Mouse (Mus musculus) mouse trophoblast stem cell (cell line): Measurements from ENCODE around the gene Prelid1.

ENCODE experiments used
- in situ Hi-C, 2 experiments: fragments of 300-500 bp; cut with MseI, MboI; formaldehyde crosslinking; loops; 2 replicates in 1 of 2; 3 replicates in 1 of 2; pipeline ENCODE4 v1.15.1; 2025

The Prelid1 gene

DNA sequence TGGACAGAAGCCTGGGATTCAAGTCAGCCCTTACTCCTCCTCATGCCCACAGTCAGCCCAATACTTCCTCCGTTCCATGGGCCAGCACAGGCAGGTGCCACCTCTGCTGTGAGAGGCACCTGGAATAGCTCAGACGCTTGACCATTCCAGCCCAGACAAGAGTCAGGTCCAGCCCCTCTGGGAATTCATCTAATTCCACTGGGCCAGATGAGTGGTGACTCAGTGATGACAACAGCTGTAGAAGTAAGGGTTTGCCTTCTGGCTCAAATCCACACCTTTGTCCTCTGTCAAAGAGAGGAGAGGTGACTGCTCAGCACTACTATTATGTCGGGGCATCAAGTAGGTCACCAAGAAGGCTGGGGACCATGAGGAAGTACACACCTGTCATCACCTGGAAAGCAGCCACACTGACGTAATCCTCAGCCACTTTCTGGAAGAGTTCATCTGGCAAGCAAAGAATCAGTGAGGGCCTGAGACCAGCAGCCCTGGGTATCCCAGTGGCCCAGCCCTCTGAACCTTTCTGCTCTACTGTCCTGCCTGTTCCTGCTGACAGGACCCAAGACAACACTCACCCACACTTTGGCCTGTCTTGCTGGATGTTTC is at the start of gene Prelid1:
Gene Prelid1 (plus strand): TSS at position 570 of the 603 bp plus-strand sequence.
- in situ Hi-C loops = no loop called here

DNA sequence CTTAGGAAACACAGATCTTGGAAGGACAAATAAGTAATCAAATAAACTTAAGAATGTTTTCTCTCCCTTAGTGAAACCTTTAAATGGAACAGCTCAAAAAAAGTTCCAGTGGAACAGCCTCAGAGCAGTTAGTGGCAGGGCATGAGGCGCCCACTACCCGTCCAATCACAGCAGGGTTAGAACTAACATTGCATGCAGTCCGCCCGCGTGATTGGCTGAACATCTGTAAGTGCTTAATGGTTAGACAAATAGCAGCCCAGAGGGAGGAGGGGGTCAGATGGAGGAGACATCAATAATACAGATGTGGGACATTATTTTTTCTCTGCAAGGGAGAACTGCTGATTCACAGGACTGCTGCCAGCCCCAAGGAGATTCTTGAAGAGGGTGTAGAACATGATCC is 43.1 kb upstream of the Prelid1 start:
- in situ Hi-C loops = no loop called here

DNA sequence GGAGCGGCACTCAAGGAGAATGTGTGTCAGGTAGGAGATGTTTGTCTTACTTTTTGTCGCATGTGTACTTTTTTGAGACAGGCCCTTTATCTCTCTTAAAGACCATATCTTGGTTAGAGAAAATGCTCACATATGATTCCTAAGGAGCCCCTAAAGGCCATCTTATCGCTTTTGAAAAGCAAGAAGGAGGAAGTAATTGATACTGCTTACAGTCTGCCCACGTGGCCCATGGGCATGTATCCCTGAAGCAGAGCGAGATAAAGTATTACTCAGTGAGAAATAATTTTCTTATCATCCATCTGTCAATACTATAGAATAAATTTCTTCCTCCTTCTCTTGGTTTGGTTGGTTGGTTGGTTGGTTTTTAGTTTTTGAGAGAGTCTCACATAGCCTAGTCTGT is 42.7 kb upstream of the Prelid1 start:
- in situ Hi-C loops = no loop called here

DNA sequence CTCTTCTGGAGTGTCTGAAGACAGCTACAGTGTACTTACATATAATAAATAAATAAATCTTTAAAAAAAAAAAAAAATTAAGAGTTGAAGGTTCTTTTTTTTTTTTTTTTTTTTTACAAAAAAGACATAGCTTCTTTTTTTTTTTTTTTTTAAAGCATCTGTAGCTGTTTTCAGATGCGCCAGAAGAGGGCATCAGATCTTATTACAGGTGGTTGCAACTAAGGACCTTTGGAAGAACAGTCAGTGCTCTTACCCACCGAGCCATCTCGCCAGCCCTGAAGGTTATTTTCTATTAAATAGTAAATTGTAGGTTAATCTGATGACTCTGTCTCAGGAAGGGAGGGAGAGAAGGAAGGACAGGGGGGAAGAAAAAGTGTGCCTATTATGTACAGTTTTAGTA is 31.4 kb upstream of the Prelid1 start:
- in situ Hi-C loops = no loop called here

DNA sequence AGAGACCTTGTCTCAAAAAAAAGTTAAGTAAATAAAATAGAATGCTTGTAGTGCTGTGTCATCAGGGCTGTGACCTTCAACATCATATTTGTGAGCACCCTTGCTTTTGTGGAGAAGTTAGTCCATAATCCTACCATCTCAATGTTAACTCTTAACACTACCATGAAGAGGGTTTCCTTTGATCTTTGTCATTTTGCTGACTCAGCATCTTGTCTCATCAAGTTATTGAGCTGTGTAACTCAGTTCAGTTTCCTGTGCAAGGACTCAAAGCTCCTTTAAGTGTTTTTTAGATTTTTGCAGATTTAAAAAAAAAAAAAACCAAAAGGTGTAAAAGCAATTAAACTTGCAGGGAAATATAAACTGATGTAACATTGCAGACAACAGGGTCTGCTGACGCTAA is 23.5 kb upstream of the Prelid1 start:
- in situ Hi-C loops = no loop called here

DNA sequence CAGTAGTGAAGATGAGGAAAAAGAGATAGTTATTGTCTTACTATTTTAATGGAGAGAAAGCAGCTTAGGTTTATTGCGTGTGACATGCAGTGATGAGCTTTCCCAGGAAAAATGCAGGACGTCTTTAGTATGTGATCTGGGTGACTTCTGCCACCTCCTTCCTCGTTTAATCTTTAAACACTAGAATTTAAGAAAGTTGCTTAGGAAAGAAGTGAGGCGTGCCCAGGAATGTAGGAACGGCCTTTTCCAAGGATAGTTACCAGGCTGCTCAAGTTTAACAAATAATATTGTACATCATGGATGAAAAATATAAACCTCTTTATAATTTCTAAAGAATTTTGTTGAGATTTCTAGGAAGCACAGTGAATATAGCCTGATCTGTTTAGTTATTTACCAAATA is 19.4 kb upstream of the Prelid1 start:
- in situ Hi-C loops = no loop called here

DNA sequence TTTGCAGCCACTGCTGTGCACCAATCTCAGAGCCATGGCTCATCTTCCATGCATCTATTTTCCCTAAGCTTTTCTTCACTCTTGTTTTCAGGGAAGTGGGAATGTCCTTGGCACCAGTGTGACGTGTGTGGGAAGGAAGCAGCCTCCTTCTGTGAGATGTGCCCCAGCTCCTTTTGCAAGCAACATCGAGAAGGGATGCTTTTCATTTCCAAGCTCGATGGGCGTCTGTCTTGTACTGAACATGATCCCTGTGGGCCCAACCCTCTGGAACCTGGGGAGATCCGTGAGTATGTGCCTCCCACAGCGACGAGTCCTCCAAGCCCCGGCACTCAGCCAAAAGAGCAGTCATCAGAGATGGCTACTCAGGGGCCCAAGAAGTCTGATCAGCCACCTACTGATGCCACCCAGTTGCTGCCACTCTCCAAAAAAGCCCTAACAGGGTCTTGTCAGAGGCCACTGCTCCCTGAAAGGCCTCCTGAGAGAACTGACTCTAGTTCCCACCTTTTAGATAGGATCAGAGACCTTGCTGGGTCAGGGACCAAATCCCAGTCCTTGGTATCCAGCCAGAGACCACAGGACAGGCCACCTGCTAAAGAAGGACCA is 8.2 kb upstream of the Prelid1 start:
- in situ Hi-C loops = no loop called here

DNA sequence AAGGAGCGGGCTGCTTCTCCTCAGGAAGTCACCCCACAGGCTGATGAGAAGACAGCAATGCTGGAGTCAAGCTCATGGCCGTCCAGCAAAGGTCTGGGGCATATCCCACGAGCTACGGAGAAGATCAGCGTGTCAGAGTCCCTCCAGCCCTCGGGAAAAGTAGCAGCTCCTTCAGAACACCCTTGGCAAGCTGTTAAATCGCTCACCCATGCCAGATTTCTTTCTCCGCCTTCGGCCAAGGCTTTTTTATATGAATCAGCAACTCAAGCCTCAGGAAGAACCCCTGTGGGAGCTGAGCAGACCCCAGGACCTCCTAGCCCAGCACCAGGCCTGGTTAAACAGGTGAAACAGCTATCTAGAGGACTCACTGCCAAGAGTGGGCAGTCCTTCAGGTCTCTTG is 7.2 kb upstream of the Prelid1 start:
- in situ Hi-C loops = no loop called here

DNA sequence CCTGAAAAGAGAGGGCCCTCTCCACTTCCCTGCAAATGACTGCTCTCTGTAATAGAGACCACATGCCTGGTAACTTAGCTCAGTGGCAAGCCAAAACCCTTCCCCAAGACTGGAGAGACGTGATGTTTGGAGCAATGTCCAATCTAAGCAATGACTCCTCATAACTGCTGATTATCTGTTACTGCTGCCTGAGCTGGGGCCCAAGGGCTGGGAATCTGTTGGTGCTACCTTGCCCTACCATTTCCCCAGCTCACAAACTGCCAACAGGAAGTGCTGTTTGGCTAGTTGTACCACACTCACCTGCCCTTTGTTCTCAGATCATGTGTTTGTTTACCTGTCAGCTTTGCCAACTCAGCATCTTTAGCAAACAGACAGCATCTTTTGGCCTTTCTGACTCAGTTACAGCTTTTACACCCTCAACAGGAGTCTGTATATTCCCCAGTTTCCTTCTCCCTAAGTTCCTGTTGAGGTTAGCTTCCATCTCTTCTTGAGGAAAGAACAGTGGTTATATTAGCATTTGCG is 5.3 kb upstream of the Prelid1 start:
- in situ Hi-C loops = no loop called here

DNA sequence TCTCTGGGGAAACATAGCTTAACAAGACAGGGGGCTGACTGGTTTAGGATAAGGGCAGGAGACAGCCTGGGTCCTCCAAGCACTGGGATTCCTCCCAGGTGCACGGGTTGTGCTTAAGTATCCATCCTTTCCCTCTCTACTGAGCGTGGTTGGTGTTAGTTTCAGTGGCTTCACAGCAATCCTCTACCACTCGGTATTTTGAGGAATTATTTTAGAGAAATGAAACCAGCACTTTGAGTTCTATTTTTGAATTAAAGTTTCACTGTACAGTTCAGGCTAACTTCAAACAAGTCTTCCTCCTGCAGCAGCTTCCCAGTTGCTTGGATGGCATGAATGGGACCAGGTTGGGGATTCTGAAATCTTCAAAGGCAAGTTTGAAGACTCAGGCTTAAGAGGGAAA is 1.9 kb upstream of the Prelid1 start:
- in situ Hi-C loops = no loop called here

DNA sequence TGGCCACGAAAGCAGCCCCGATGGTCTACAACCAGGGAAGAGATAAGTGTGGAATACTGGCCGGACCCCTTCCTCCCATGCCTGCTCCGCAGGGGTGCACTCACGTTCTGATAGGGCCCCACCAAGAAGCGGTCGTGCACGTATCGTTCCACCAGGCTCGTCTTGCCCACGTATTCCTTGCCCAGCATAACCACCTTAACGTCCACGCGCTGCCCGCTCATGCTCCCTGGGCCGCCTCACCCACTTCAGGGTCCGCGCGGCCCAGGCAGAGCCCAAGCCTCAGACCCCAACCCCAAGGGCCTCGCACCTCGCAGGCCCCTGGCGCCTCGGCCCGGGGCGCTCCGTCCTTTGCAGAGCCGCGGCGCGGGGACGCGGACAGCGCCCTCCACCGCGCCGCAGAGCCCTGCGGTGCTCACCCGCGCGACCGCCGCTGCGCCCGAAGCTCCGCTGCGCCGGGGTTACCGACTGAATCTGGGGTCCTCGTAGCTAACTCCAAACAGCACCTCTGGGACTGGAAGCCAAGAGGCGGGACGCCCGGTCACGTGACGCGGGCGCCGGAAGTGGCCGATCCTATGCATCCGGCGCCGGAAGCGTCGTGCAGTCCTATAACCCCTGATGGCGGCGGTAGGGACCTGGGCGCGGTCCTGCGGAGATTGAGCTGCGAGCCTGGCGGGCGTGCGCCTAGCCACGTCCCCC is 1.3 kb downstream of the Prelid1 start, which contains the start of gene Rab24:
Gene Rab24 (minus strand): TSS at position 513 of the 696 bp plus-strand sequence.
- in situ Hi-C loops = no loop called here

DNA sequence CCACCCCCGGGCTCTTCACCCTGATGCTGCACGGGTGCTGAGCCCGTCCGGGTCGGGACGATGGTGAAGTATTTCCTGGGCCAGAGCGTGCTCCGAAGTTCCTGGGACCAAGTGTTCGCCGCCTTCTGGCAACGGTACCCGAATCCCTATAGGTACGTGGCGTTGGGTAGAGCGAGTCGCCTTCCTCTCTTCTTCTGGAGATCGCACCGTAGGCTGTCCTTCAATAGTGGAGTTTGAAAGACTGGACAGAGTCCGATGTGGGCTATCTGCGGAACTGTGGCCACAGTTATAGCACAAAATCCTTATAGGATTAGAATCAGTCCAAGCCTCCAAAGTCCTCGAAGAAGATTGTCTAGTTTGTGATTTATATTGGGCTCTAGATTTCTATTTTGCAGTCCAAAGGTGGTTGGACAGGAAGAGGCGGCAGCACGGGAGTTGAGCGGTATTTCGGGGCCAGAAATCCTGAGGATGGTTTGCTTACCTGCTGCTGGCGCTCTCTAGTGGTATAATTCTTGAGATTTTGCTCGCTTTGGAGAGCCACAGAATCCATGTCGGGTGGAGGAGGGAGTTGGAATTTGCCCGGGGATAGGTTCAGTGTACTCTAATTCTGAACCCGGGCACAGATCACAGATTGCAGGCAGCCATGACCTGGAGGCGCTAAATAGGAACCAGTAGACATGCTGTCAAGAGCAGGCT is 2.0 kb downstream of the Prelid1 start:
- in situ Hi-C loops = no loop called here

DNA sequence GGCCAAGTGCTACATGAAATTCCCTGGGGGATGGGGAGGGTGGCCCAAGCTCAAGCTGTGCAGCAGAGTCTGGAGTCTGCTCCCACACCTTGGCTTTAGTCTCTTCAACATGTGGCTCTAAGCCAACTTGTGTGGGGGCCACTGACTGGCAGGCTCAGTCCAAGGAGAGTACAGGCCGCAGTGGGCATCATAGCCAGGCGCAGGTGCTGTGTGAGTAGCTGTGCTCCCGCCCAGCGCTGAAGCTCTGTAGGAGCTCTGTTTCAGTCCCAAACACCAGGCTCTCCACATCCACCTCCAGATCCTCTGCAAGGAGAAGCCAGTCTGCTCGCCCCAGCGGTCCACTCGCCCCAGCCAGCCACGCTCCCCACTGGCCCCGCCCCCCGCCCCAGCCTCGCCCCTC is 5.3 kb downstream of the Prelid1 start:
- in situ Hi-C loops = no loop called here

DNA sequence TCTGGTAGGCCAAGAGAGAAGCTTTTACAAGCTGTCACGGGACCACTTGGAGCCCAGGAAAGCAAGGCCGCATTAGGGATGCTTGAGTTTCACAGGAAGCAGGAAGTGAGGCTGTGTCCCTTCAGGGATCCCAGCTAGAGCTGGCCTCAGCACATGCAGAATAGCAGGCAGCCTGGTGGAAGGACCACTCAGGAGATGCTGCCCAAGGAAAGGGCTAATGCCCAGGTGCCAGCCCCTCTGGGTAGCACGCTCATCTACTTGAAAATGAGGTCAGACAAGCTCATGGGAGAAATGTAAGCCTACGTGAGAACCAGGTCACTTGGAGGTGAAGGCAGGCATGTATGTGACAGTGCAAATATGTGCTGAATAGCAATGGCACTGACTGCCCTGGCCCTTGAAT is 6.9 kb downstream of the Prelid1 start:
- in situ Hi-C loops = no loop called here

DNA sequence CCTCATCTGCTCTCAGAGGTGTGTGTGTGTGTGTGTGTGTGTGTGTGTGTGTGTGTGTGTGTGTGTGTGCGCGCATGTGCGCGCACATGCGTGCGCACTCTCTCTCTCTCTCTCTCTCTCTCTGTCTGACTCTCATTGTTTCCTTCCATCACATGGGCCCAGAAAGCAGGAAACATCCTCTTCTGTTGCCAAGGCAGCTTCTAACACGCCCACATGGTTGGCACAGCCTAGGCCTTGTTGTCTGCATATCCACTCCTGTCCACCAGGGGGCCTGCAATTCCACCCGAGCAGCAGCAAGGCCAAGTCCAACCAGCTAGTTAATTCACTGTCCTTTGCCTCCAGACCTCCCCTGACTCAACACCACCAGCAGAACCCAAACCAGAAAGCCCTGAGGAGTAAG is 7.3 kb downstream of the Prelid1 start:
- in situ Hi-C loops = no loop called here

DNA sequence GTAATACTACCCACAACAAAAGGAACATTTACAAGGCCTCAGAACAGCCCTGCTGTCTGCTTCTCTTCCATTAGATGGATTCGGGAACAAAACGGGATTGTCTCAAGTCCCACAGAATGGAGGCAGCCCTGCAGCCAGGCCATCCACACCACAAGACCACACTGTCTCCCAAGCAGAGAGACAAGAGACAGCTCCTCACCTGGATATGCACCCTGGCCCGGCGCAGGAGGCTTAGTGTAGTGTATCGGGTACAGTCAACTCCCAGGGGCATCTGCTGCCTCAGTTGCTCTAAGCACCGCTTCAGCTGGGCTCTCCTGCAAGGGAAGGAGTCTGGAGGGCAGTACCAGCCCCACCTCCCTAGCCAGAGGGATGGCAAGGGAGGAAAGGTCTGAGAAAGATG is 7.9 kb downstream of the Prelid1 start:
- in situ Hi-C loops = no loop called here

DNA sequence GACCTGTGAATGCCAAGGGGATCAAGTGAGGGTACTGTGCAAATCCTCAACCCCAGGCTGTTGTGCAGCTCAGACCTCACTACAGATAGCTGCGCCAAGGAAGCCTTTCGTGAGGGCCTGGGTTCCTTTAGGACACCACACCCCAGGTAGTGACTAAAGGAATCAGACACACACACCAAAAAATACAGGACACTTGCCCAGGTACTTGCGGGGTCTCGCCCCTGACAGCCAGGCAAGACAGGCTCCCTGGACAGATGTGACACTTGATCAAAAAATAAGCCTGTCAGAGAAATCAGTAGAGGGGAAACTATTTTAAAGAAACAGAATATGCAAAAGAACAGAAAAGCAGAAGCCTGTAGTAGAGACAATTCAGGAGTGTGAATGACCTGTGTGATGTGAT is 8.3 kb downstream of the Prelid1 start:
- in situ Hi-C loops = no loop called here

DNA sequence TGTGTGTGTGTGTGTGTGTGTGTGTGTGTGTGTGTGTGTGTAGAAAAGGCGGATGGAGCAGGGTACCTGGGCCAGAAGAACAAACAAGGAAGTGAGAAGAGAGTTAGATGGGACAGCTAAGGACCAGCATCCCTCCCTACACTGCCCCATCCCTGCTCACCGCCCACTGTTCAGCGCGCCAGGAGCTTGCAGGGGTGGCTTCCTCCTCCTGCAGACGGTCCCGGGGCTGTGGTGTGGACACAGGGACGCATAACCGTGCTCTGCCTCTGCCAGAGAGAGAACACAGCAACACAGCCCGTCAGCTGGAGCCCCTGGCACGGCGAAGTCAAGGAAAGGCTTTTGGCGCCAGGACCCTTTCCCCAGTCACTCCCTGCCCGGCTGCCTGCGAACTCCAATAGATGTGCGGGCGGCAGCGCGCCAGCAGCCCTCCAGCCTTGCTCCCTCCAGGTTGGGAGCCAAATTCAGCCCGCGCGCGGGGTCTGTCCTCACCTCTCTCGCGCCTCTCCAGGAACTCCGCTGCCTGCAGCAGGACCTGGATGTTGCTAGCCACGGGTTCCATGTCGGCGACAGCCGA is 8.9 kb downstream of the Prelid1 start:
- in situ Hi-C loops = no loop called here

DNA sequence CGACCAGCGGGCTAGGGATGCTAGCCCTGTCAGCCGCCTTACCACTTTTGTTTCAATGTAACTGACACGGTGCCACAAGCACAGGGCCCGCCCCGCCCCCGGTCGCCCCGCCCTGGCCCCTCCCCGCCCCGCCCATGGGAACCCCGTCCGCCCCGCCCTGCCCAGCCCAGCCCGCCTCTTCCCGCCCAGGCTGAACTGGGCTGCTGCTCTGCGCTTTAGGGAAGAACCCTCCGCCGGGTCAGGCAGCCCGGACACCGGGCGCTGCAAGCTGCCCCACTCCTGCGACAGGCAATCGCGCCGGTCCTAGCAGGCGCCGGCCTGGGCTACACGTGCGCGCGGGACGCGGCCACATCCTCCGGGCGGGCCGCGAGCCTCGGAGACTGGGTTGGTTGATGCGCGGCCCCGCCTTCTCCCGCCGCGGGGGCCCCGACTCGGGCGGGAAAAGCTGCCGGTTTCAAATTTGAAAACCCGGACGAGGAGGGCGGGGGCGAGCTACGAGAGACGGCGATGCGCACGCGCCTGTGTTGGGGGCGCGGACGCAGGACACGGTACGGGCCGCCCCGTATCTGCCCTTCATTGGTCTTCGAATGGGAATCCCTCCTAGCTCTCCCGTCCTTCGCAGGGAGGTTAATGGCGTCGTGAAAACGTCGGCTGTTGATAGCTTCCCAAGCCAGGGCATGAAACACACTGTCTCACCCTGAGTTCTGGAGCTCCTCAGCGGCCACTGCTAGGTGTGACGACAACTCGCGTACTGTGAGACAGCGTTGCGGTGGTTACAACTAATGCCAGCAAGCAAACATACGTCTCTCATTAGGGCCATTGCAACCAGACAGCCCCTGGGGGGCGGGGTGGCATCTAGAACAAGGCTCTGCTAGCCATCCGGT is 9.6 kb downstream of the Prelid1 start, which contains the start of gene Mxd3:
Gene Mxd3 (minus strand): TSS at position 141 of the 884 bp plus-strand sequence.
- in situ Hi-C loops = no loop called here

DNA sequence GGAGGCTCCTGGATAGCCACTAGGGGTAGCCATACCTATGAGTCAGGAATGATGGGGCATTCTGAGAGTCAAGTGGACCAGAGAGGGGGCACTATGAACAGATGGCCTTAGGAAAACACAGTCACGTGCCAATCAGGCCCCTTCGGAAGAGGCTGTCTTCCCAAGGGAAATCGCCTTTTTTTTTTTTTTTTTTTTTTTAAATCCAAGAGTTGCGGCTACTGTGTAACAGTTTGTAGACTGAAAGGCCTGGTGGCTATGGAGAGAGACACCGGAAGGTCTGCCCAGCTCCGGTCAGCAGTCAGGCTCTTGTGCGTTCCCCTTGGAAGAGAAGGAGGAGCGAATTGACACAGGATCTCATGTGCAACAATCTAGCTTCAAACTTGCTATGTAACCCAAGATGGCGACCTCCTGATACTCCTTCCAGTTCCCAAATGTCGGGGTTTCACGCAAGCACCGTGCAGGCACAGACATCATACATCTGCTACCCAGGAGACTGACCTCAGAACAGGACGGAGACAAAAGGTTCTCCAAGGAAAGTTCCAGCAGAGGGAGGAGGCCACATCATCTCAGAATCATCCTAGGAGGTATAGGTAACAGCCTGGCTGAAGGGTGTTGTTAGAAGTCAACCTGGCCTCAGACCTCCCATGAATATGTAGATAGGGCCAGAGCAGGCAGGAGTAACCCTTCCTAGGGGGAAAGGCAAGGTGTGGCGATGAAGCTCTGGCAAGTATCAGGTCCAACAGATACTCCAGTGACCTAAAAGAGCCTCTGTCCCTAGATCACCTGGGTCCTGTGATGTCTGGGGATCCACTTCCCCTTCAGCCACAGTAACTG is 10.5 kb downstream of the Prelid1 start:
- in situ Hi-C loops = no loop called here
